In the genomic region with DNA sequence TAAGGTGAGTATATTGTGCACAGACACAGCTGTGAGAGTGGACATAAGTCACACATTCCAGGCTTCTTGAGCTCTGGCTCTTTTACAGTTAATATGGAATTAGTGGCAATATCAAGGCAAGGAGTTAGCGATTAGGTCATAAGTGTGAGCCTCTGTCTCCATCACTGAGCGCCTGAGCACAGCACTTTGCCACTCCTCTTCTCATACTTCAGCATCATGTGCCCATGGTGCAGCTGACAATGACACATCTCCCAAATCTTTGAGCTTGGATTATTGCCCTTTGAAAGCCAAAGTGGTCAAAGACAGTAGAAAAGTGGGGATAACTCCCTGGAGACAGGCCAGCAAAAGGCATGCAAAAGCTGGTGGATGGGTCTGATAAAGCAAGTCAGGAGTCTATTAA, we compare ENCODE assay signal across 17 mouse cellular contexts.
DNase-seq lines count a peak whose midpoint lies in the region; ATAC-seq lines count a peak whose summit lies in the region.
"Had no signal": no experiment of that assay in that cellular context is flagged by ENCODE, and none has a peak within 500 bp of the region (broad histone marks: within the 10 kb centered on the region; RNA-seq: fewer than 3 reads in every experiment).

No protein-coding gene starts in this region.

- no peaks in the 10 kb centered on the region for H3K27me3 ChIP-seq in midbrain, embryonic 16.5 days (ENCODE audit: control insufficient read depth, insufficient read depth, low read depth, low read length)
- H3K27me3 ChIP-seq in midbrain, embryonic 15.5 days (replicated peaks), result no peaks in the 10 kb centered on the region
- no peaks in the 10 kb centered on the region for H3K27me3 ChIP-seq in intestine, embryonic 16.5 days (replicated peaks; ENCODE audit: control insufficient read depth, insufficient read depth, low read length)

- no peak overlapping the region for H3K27ac ChIP-seq in midbrain, embryonic 16.5 days (ENCODE audit: low read length)
- H3K27ac ChIP-seq in midbrain, embryonic 15.5 days, result no peak overlapping the region
- peak overlapping the region; percentile 41; the same call in 1 of the 2 replicates for H3K27ac ChIP-seq in intestine, embryonic 16.5 days (ENCODE audit: low read length)
- H3K27ac ChIP-seq: heart, embryonic 10.5 days had no signal

- H3K4me3 ChIP-seq in midbrain, embryonic 16.5 days (ENCODE audit: low read depth, low read length), result no peak overlapping the region
- H3K4me3 ChIP-seq in midbrain, embryonic 15.5 days, result no peak overlapping the region
- no peak overlapping the region for H3K4me3 ChIP-seq in intestine, embryonic 16.5 days (ENCODE audit: low read length)
- H3K4me3 ChIP-seq: heart, embryonic 10.5 days had no signal

- DNase-seq in frontal cortex, postnatal 14 days (ENCODE audit: low spot score in 2 of 2), result no peak
- no peak for DNase-seq in kidney, postnatal 25 days
- DNase-seq: cerebellum, adult 9-11 months; embryo, embryonic 11 days; gastrocnemius, postnatal 36 days; heart, postnatal 10 days; kidney, adult 8-10 months; left cerebral cortex, postnatal 4 days; lung, adult 2 months; thymus, postnatal 14 days had no signal

- no peaks in the 10 kb centered on the region for H3K4me1 ChIP-seq in midbrain, embryonic 16.5 days (ENCODE audit: control insufficient read depth, insufficient read depth, low read length)
- H3K4me1 ChIP-seq in midbrain, embryonic 15.5 days, result no peaks in the 10 kb centered on the region
- H3K4me1 ChIP-seq in intestine, embryonic 16.5 days (ENCODE audit: control insufficient read depth, insufficient read depth, low read length), result peaks cover 5% of the 10 kb centered on the region
- H3K4me1 ChIP-seq: heart, embryonic 10.5 days had no signal

- H3K4me2 ChIP-seq in midbrain, embryonic 16.5 days (ENCODE audit: low read length), result no peak overlapping the region
- no peak overlapping the region for H3K4me2 ChIP-seq in midbrain, embryonic 15.5 days
- H3K4me2 ChIP-seq in intestine, embryonic 16.5 days (ENCODE audit: low read depth, low read length), result no peak overlapping the region

- peak; percentile 19; the same call in 1 of the 2 replicates for ATAC-seq in frontal cortex, adult (ENCODE audit: low TSS enrichment)
- 0 out of 2 replicates have a peak, but pooled peaks have one; percentile 21 for ATAC-seq in midbrain, embryonic 16.5 days
- no peak for ATAC-seq in midbrain, embryonic 15.5 days (replicated peaks)
- no peak for ATAC-seq in intestine, embryonic 16.5 days
- ATAC-seq in erythroid progenitor cell, adult 5-6 weeks (replicated peaks; ENCODE audit: low FRiP score, poor library complexity, severe bottlenecking), result no peak
- ATAC-seq: hindbrain, embryonic 16.5 days had no signal

- WGBS in midbrain, embryonic 16.5 days, result 93% methylated on average over 2 of the region's 2 CpGs
- WGBS in midbrain, embryonic 15.5 days, result 92% methylated on average over 2 of the region's 2 CpGs
- 79% methylated on average over 2 of the region's 2 CpGs for WGBS in intestine, embryonic 16.5 days

- no peak overlapping the region for H3K9ac ChIP-seq in midbrain, embryonic 16.5 days (ENCODE audit: low read depth, low read length)
- H3K9ac ChIP-seq in midbrain, embryonic 15.5 days, result no peak overlapping the region
- no peak overlapping the region for H3K9ac ChIP-seq in intestine, embryonic 16.5 days (ENCODE audit: low read depth, low read length)

- H3K36me3 ChIP-seq in midbrain, embryonic 16.5 days (ENCODE audit: control insufficient read depth, insufficient read depth, low read length), result no peaks in the 10 kb centered on the region
- no peaks in the 10 kb centered on the region for H3K36me3 ChIP-seq in midbrain, embryonic 15.5 days (replicated peaks)
- no peaks in the 10 kb centered on the region for H3K36me3 ChIP-seq in intestine, embryonic 16.5 days (ENCODE audit: control insufficient read depth, insufficient read depth, low read length)
- H3K36me3 ChIP-seq: heart, embryonic 10.5 days had no signal

- H3K9me3 ChIP-seq in midbrain, embryonic 16.5 days (replicated peaks; ENCODE audit: control insufficient read depth, low read length, poor library complexity, severe bottlenecking), result 0 out of 2 replicates have a peak, but pooled peaks cover 2% of the 10 kb centered on the region
- no peaks in the 10 kb centered on the region for H3K9me3 ChIP-seq in midbrain, embryonic 15.5 days
- H3K9me3 ChIP-seq in intestine, embryonic 16.5 days (ENCODE audit: control insufficient read depth, low read length), result no peaks in the 10 kb centered on the region
- H3K9me3 ChIP-seq: heart, embryonic 10.5 days had no signal

Comparison
In these comparisons a context has a peak if more than half of its experiments do, and no peak if none do; other contexts are left out.
1. ATAC-seq: peak in frontal cortex, adult (single experiment) and midbrain, embryonic 16.5 days (single experiment); none in midbrain, embryonic 15.5 days (single experiment), intestine, embryonic 16.5 days (single experiment) and erythroid progenitor cell, adult 5-6 weeks (single experiment).